Mouse (Mus musculus) heart, embryonic 14.5 days (tissue): Measurements from ENCODE around the gene 1700057G04Rik. TPM values are rescaled to one million over a fixed set of nuclear protein-coding genes. Genes with fewer than 3 reads are reported as not detected.

ENCODE experiments used
- ATAC-seq: fragments of 200-750 bp; cut with Nextera tagmentation; 2 replicates; pipeline ENCODE4 v1.8.0; 2017; ENCODE audit warnings: low read depth, moderate TSS enrichment; ENCODE audit not compliant: insufficient number of reproducible peaks, insufficient read depth, low FRiP score
- H3K27ac ChIP-seq, 2 experiments: fragments of 200-500 bp in 1 of 2; fragments of 300-500 bp in 1 of 2; sonication (generic) in 1 of 2; replicated peaks in 1 of 2; 2 replicates each; pipeline ENCODE4 v1.5.1; 2012 to 2014; ENCODE audit warnings: low read depth in 2 of 2, low read length in 2 of 2, control low read depth in 1 of 2, mild to moderate bottlenecking in 1 of 2, mixed read lengths in 1 of 2; ENCODE audit not compliant: control insufficient read depth in 1 of 2, insufficient read depth in 1 of 2
- H3K27me3 ChIP-seq: fragments of 300-500 bp; sonication (generic); 2 replicates; pipeline ENCODE4 v1.6.1; 2014; ENCODE audit warnings: mild to moderate bottlenecking, low read length, control low read depth; ENCODE audit not compliant: control insufficient read depth, insufficient read depth
- H3K36me3 ChIP-seq: fragments of 300-500 bp; sonication (generic); 2 replicates; pipeline ENCODE4 v1.6.1; 2014; ENCODE audit warnings: mild to moderate bottlenecking, control low read depth, low read length, mixed read lengths; ENCODE audit not compliant: control insufficient read depth, insufficient read depth
- H3K4me1 ChIP-seq, 2 experiments: fragments of 200-500 bp in 1 of 2; fragments of 300-500 bp in 1 of 2; sonication (generic) in 1 of 2; 2 replicates each; pipeline ENCODE4 v1.6.1; 2012 to 2014; ENCODE audit warnings: low read length in 2 of 2, control low read depth in 1 of 2, mixed read lengths in 1 of 2; ENCODE audit not compliant: control insufficient read depth in 2 of 2, insufficient read depth in 2 of 2
- H3K4me2 ChIP-seq: fragments of 300-500 bp; sonication (generic); 2 replicates; pipeline ENCODE4 v1.6.1; 2014; ENCODE audit warnings: mild to moderate bottlenecking, low read length
- H3K4me3 ChIP-seq, 2 experiments: fragments of 200-500 bp in 1 of 2; fragments of 300-500 bp in 1 of 2; sonication (generic) in 1 of 2; 2 replicates each; pipeline ENCODE4 v1.5.1; 2012 to 2014; ENCODE audit warnings: low read length in 2 of 2, mild to moderate bottlenecking in 2 of 2, control low read depth in 1 of 2, low read depth in 1 of 2, moderate library complexity in 1 of 2; ENCODE audit not compliant: control insufficient read depth in 1 of 2, insufficient read depth in 1 of 2
- H3K9ac ChIP-seq: fragments of 300-500 bp; sonication (generic); 2 replicates; pipeline ENCODE4 v1.6.1; 2014; ENCODE audit warnings: mild to moderate bottlenecking, low read length
- H3K9me3 ChIP-seq: fragments of 300-500 bp; sonication (generic); 2 replicates; pipeline ENCODE4 v1.6.1; 2016; ENCODE audit warnings: low read length, control low read depth; ENCODE audit not compliant: control insufficient read depth
- WGBS: fragments of 180-500 bp; shearing (Covaris S2); extraction: QIAGEN DNeasy Blood & Tissue Kit; methylation state at CpG from one replicate; pipeline ENCODE4 v1.1.7; 2014; 5-methylcytosine and 5-hydroxymethylcytosine counted together
- polyA plus RNA-seq: library from polyadenylated mRNA; unstranded; fragments of >200 nt; fragmentation: Nextera tagmentation; extraction: Ambion mirVana; gene quantifications from 2 replicates; pipeline ENCODE4 v1.2.1, GENCODE M21; 2014

The 1700057G04Rik gene
- polyA plus RNA-seq, 1 experiment from 2014 or later = not detected

DNA sequence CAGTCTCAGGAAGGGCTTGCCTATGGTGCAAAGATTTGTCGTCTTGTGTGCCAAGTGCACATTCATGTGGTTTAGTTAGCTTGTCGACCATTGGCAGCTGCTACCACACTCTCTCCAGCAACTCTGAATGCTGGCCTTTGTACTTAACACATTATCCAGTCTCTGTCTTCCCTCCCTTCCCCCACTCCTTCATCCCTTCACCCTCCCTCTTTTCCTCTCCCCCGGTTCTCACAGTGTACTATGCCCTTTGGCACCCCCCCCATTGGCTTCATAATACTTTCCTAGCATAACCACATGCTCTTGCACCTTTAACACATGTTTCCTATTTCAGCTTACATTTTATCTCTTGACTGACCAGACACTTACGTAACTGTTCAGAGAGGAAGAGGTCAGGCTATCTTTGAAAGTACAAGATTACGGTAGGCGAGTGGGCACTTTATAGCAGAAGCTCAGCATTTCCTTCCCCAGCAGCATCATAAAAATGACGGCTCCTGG, 65.6 kb downstream of the 1700057G04Rik start:
- Histone ChIP-seq H3K9me3 (no peaks in the 10 kb centered on the region), H3K27ac (peak overlapping the region; percentile 14 to 31; a peak in 2 of 4 replicates), H3K4me3 (no peak overlapping the region), H3K4me2 (no peak overlapping the region), H3K4me1 (peaks cover 3 to 11% of the 10 kb centered on the region in 2 experiments; a peak in 3 of 4 replicates), H3K27me3 (no peaks in the 10 kb centered on the region), H3K36me3 (no peaks in the 10 kb centered on the region), H3K9ac (no peak overlapping the region)
- WGBS = 22% methylated on average over 7 of the region's 7 CpGs
- ATAC-seq = peak; percentile 83

DNA sequence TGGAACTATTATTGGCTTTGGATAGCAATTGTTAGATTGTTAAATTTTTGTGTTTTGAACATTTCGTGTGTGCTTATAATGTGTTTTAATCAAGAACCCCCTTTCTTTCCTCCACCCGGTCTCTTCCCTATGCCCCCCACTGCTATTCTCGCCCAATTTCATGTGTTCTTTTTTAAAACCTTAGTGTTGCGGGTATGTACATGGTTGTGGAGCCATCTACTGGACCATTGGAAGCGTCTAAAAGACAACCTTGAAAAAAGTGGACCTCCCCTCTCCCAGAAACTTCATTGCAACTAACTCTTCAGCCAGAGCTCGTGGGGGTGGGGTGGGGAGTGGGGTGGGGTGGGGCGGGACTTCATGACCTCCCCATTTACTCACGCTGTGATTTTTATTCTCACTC, 66.2 kb downstream of the 1700057G04Rik start:
- WGBS = 52% methylated on average over 8 of the region's 8 CpGs
- H3K4me1 ChIP-seq = peaks cover 3 to 11% of the 10 kb centered on the region in 2 experiments; a peak in 3 of 4 replicates
- no peaks in the 10 kb centered on the region for H3K36me3 ChIP-seq
- ATAC-seq = no peak
- H3K9ac ChIP-seq = no peak overlapping the region
- H3K4me3 ChIP-seq = no peak overlapping the region
- H3K9me3 ChIP-seq = no peaks in the 10 kb centered on the region
- H3K27ac ChIP-seq = no peak overlapping the region
- H3K27me3 ChIP-seq = no peaks in the 10 kb centered on the region
- no peak overlapping the region for H3K4me2 ChIP-seq

DNA sequence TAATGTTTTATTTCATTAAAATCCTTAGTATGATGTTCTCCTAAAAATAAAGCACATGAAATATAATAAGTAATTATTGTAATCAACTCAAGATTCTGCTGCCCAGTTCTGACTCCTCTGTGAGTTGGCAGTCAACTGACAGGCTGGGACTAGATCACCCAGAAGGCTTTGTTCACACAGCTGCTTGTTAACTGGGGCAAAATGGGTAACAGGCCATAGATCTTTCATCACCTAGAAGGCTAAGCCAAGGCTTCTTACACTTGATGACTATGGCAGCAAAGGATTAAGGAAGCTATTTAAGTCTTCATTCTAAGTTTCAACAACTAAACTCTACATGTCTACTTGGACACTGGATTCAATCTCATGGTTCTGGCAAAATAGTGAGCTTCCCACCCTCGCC, 68.8 kb downstream of the 1700057G04Rik start:
- Histone ChIP-seq H3K27ac (no peak overlapping the region), H3K4me2 (no peak overlapping the region), H3K27me3 (no peaks in the 10 kb centered on the region), H3K9ac (no peak overlapping the region), H3K4me1 (peaks cover 3 to 11% of the 10 kb centered on the region in 2 experiments; a peak in 3 of 4 replicates), H3K36me3 (no peaks in the 10 kb centered on the region), H3K4me3 (no peak overlapping the region), H3K9me3 (no peaks in the 10 kb centered on the region)
- WGBS = 59% methylated on average over 1 of the region's 1 CpGs
- no peak for ATAC-seq

DNA sequence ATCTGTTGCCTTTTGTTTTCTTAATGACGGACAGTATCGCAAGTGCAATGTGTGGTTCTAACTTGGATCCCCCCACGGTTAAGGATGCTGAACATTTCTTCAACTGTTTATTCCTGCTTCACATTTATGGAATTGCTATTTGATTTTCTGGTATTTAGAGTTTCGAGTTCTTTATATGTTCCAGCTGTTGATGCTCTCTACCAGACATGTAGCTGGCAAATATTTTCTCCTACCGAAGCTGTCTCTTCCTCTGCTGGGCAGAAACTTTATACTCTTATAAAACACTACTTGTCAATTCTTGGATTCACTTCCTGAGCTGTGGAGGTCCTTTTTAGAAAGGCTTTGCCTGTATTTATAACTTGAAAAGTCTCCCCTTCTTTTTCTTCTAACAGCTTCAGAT, 70.1 kb downstream of the 1700057G04Rik start:
- Histone ChIP-seq H3K9me3 (no peaks in the 10 kb centered on the region), H3K27me3 (no peaks in the 10 kb centered on the region), H3K4me3 (no peak overlapping the region), H3K4me1 (peaks cover 3 to 8% of the 10 kb centered on the region in 2 experiments; a peak in 3 of 4 replicates), H3K4me2 (no peak overlapping the region), H3K27ac (no peak overlapping the region), H3K9ac (no peak overlapping the region), H3K36me3 (no peaks in the 10 kb centered on the region)
- 66% methylated on average over 5 of the region's 5 CpGs for WGBS
- no peak for ATAC-seq

DNA sequence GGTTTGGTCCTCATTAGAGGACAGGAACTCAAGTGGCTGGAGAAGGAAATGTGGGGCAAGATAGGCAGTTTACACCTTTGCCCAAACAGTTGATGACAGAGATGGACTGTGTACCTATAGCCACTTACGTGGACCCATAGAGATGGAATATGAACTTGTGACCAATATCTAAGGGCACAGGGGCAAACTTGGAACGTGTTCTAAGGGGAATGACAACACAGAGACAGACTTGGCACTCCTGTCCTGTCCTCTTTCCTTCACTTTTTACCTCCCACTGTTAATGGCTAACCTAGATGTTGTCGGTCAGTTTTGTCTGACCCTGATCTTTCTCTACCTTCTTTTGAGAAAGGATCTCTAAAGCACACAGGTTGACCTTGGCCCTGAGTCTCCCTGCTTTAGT, 74.2 kb downstream of the 1700057G04Rik start:
- Histone ChIP-seq H3K36me3 (no peaks in the 10 kb centered on the region), H3K9me3 (no peaks in the 10 kb centered on the region), H3K9ac (no peak overlapping the region), H3K4me2 (no peak overlapping the region), H3K27me3 (no peaks in the 10 kb centered on the region), H3K4me3 (no peak overlapping the region), H3K4me1 (no peaks in the 10 kb centered on the region), H3K27ac (no peak overlapping the region)
- no peak for ATAC-seq
- 77% methylated on average over 3 of the region's 3 CpGs for WGBS

DNA sequence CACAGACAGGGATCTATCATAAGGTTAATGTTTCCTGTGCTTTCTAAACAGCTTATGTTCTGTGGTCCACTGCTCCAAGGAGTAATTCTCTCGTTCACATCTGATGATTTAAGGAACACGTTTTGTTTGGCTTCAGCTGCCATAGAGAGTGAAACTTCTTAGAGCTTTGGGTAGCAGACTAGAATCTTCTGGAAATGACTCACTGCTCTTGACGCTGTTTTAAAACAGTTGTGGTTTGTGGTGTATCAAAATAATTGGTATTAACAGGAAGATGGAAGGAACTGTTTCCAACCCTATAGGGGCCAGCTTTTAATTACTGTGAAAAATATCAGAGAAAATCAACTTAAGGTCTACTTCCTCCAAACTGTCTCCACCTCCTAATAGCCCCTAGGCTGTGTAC, 75.2 kb downstream of the 1700057G04Rik start:
- no peak for ATAC-seq
- Histone ChIP-seq H3K27me3 (no peaks in the 10 kb centered on the region), H3K4me2 (no peak overlapping the region), H3K9ac (no peak overlapping the region), H3K4me1 (no peaks in the 10 kb centered on the region), H3K36me3 (no peaks in the 10 kb centered on the region), H3K9me3 (no peaks in the 10 kb centered on the region), H3K4me3 (no peak overlapping the region), H3K27ac (no peak overlapping the region)
- 52% methylated on average over 3 of the region's 3 CpGs for WGBS

DNA sequence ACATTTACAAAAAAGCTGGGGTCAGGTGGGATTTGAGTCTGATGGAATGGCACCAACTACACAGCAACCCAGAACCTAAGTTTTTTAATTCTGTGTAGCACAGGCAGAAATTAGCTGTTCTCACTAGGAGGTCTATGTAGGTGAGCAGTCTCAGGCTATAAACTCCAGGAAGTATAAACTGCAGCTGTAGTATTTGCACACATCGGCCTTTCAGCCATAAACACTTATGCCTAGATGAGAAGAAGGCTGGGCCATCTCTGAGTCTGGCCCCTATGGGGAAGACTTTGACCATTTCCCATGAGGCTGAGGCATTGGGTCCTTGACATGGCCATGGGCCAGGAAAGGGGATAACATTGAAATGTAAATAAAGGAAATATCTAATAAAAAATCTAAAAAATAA, 76.7 kb downstream of the 1700057G04Rik start:
- Histone ChIP-seq H3K4me3 (no peak overlapping the region), H3K27ac (no peak overlapping the region), H3K27me3 (no peaks in the 10 kb centered on the region), H3K9me3 (no peaks in the 10 kb centered on the region), H3K4me1 (no peaks in the 10 kb centered on the region), H3K4me2 (no peak overlapping the region), H3K9ac (no peak overlapping the region), H3K36me3 (no peaks in the 10 kb centered on the region)
- no peak for ATAC-seq
- whole genome bisulfite sequencing = 76% methylated on average over 1 of the region's 1 CpGs

DNA sequence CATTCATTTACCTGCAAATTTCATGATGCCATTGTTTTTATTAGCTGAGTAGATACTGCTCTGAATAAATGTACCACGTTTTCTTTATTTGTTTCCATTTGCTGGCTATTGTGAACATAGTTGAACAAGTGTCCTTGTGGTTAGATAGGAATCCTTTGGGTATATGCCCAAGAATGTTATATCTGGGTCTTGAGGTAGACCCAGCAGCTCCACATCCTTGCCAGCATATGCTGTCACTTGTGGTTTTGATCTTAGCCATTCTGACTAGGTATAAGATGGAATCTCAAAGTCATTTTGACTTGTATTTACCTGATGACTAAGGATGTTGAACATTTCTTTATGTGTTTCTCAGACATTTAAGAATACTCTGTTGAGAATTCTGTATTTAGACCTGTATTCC, 77.7 kb downstream of the 1700057G04Rik start:
- Histone ChIP-seq H3K4me3 (no peak overlapping the region), H3K4me1 (no peaks in the 10 kb centered on the region), H3K27ac (no peak overlapping the region), H3K27me3 (no peaks in the 10 kb centered on the region), H3K9ac (no peak overlapping the region), H3K4me2 (no peak overlapping the region), H3K36me3 (no peaks in the 10 kb centered on the region), H3K9me3 (no peaks in the 10 kb centered on the region)
- ATAC-seq = no peak
- 53% methylated on average over 1 of the region's 1 CpGs for WGBS
